Mouse (Mus musculus) liver, postnatal 0 days (tissue): ENCODE results near the gene Snx10. TPM values are rescaled to one million over a fixed set of nuclear protein-coding genes. Genes with fewer than 3 reads are reported as not detected.

Experiments used
- ATAC-seq: fragments of 200-750 bp; cut with Nextera tagmentation; 2 replicates; pipeline ENCODE4 v1.8.0; 2017; ENCODE audit warnings: mild to moderate bottlenecking, moderate library complexity
- DNase-seq: peaks from one replicate; pipeline ENCODE4 v3.0.0-alpha.2; 2016
- H3K27ac ChIP-seq: fragments of 300-500 bp; sonication (generic); 2 replicates; pipeline ENCODE4 v1.5.1; 2014; ENCODE audit warnings: antibody characterized with exemption, moderate library complexity, mild to moderate bottlenecking, low read depth
- H3K27me3 ChIP-seq: fragments of 300-500 bp; sonication (generic); 2 replicates; pipeline ENCODE4 v1.6.1; 2014; ENCODE audit warnings: low read length, control low read depth, mixed read lengths; ENCODE audit not compliant: insufficient read depth
- H3K36me3 ChIP-seq: fragments of 300-500 bp; sonication (generic); replicated peaks from 2 replicates; pipeline ENCODE4 v1.6.1; 2014; ENCODE audit warnings: mild to moderate bottlenecking, control low read depth, low read length, moderate library complexity, mixed read lengths; ENCODE audit not compliant: insufficient read depth
- H3K4me1 ChIP-seq: fragments of 300-500 bp; sonication (generic); 2 replicates; pipeline ENCODE4 v1.6.1; 2014; ENCODE audit warnings: antibody characterized with exemption, mild to moderate bottlenecking, control low read depth; ENCODE audit not compliant: insufficient read depth
- H3K4me2 ChIP-seq: fragments of 300-500 bp; sonication (generic); 2 replicates; pipeline ENCODE4 v1.6.1; 2014; ENCODE audit warnings: low read depth, mild to moderate bottlenecking, low read length, moderate library complexity, mixed read lengths
- H3K4me3 ChIP-seq: fragments of 300-500 bp; sonication (generic); 2 replicates; pipeline ENCODE4 v1.5.1; 2014; ENCODE audit warnings: low read depth, low read length
- H3K9ac ChIP-seq: fragments of 300-500 bp; sonication (generic); replicated peaks from 2 replicates; pipeline ENCODE4 v1.6.1; 2014; ENCODE audit warnings: mild to moderate bottlenecking, moderate library complexity
- H3K9me3 ChIP-seq: fragments of 300-500 bp; sonication (generic); 2 replicates; pipeline ENCODE4 v1.6.1; 2016; ENCODE audit warnings: mild to moderate bottlenecking, control low read depth, low read length, mixed read lengths
- CTCF ChIP-seq: sonication (generic); IDR thresholded peaks from 2 replicates; pipeline ENCODE4 v1.5.1; 2016; ENCODE audit warnings: antibody characterized with exemption, low read depth
- EP300 ChIP-seq: IDR thresholded peaks from 2 replicates; pipeline ENCODE4 v1.6.1; 2016; ENCODE audit warnings: antibody characterized with exemption, low read depth, mild to moderate bottlenecking
- WGBS: fragments of 180-500 bp; shearing (Covaris S2); extraction: QIAGEN DNeasy Blood & Tissue Kit; methylation state at CpG from one replicate; pipeline ENCODE4 v1.1.7; 2014; ENCODE audit not compliant: insufficient replicate concordance; 5-methylcytosine and 5-hydroxymethylcytosine counted together
- polyA plus RNA-seq: library from polyadenylated mRNA; unstranded; fragments of >200 nt; fragmentation: Nextera tagmentation; extraction: Ambion mirVana; gene quantifications from 2 replicates; pipeline ENCODE4 v1.2.1, GENCODE M21; 2015

Gene Snx10
- polyA plus RNA-seq, 1 experiment from 2014 or later, result 17.7 TPM

DNA sequence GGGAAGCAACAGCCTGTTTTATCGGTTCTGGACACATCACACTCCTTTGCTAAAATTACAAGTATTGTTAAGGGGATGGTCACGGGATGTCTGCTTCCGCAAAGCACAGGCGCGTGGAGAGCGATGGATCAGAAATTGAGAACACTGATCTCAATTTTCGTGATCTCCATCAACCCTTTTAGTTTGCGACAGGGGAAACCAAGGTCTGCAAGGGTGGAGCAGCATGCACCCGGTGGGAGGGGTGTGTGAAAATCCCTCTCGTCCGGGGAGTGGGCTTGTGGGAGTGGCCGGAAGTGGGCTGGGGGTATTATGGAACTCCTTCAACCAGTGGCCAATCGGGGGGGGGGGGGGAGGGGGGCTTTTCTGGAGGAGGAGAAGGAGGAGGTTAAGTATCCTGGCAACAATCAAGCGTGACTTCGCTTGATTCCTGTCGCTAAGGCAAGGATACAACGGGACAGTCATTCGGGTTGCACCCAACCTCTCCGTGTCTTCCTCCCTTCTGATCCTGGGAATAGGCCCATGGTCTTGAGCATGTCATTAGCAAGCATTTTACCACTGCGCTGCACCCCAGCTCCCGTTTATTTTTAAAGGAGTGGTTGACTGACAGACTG lies 725 bp downstream of the Snx10 start:
- DNase-seq, result peak; percentile 25
- peak overlapping the region; percentile 66 for H3K9ac ChIP-seq
- no peaks in the 10 kb centered on the region for H3K27me3 ChIP-seq
- ATAC-seq, result no peak; the same call in 1 of the 2 replicates
- peak overlapping the region; percentile 58 for H3K27ac ChIP-seq
- WGBS, result 2% methylated on average over 21 of the region's 21 CpGs
- TF ChIP-seq CTCF (no peak), EP300 (no peak)
- no peaks in the 10 kb centered on the region for H3K9me3 ChIP-seq
- peak overlapping the region; percentile 61 for H3K4me3 ChIP-seq
- H3K4me2 ChIP-seq, result peak overlapping the region; percentile 83
- H3K36me3 ChIP-seq, result no peaks in the 10 kb centered on the region
- peaks cover 8% of the 10 kb centered on the region; the same call in 1 of the 2 replicates for H3K4me1 ChIP-seq

DNA sequence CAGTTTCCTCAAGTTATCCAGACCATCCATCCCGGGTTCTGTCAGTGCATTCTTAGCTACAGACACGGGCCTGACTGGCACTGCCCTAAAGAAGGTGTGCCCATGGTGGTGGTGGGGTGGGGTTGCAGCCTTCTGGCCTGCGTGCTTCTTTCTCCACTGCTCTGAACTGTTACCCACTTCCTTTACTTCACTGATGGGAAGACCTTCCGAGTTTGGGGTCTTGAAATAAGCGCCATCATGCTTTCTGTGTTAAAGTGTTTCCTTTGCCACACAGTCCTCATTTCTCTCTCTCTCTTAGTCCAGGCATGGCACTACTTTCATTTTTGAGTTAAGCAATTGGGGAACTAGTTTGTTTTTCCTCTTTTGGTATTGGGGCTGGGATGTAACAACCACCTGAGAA lies 1.3 kb downstream of the Snx10 start:
- Histone ChIP-seq H3K9me3 (no peaks in the 10 kb centered on the region), H3K9ac (peak overlapping the region; percentile 66; the same call in 1 of the 2 replicates), H3K4me2 (peak overlapping the region; percentile 83), H3K4me1 (peaks cover 8% of the 10 kb centered on the region; the same call in 1 of the 2 replicates), H3K4me3 (peak overlapping the region; percentile 61), H3K27ac (peak overlapping the region; percentile 58), H3K36me3 (no peaks in the 10 kb centered on the region), H3K27me3 (no peaks in the 10 kb centered on the region)
- no peak; the same call in 1 of the 2 replicates for ATAC-seq
- DNase-seq, result no peak
- TF ChIP-seq EP300 (no peak), CTCF (no peak)
- 17% methylated on average over 5 of the region's 5 CpGs for WGBS

DNA sequence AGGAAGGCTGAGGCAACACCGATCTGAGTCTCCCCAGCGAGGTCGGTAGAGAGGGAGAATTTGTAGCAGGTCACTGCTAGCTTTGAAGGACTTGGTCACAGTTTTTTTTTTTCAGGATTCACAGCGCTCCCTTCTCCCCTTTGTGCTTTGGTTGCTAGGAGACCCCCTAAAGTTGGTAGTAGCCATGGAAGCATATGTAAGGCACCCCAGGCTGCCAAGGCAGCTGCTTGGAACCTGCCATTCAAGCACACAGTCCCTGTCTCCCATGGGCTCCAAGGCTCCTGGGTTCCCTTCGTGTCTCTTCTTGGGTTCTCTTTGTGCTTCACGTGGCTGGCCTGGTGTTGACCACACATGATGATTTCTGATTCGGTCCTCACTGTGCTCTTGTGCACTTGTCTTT lies 5.8 kb downstream of the Snx10 start:
- Histone ChIP-seq H3K27ac (0 out of 2 replicates have a peak overlapping the region, but pooled peaks have one; percentile 12), H3K4me3 (no peak overlapping the region), H3K9ac (no peak overlapping the region; the same call in 1 of the 2 replicates), H3K36me3 (no peaks in the 10 kb centered on the region), H3K27me3 (no peaks in the 10 kb centered on the region), H3K9me3 (no peaks in the 10 kb centered on the region), H3K4me2 (no peak overlapping the region), H3K4me1 (peaks cover 20% of the 10 kb centered on the region)
- no peak for ATAC-seq
- 71% methylated on average over 7 of the region's 7 CpGs for WGBS
- no peak for TF ChIP-seq CTCF
- no peak for TF ChIP-seq EP300
- DNase-seq, result no peak

DNA sequence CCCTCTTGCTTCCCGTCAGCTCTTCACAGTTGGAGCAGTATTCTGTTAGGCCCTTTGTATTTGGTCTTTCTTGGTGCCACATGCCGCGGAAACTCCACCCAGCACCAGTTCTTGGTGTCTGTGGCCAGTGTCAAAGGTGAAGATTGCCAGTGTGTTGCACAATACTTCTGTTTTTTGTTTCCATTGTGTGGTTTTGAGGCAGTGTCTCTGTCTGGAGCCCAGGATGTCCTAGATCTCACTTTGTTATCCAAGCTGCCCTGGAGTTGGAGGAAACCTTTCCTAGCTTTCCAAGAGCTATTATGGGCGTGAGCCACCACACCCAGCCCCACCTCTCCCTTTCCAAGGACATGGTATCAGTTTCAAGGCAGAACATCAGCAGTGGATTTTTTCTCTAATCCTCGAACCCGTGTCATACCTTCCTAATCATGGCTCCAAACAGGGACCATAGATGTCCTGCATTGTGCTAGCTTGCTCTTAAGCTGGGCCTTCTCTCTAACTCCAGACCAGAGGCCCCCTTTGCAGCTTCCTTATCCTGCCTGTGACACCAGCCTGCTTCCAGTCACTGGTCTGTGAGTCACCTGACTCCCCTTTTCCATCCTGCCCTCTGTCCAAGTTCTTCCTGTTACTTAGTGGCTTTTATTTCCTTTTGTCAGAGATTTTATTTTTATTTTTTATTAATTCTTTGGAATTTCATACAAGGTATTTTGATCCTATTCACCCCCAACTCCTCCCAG lies 9.9 kb downstream of the Snx10 start:
- H3K27ac ChIP-seq, result peak overlapping the region; percentile 51
- TF ChIP-seq EP300, result 0 out of 2 replicates have a peak, but pooled peaks have one; percentile 16
- no peak for TF ChIP-seq CTCF

DNA sequence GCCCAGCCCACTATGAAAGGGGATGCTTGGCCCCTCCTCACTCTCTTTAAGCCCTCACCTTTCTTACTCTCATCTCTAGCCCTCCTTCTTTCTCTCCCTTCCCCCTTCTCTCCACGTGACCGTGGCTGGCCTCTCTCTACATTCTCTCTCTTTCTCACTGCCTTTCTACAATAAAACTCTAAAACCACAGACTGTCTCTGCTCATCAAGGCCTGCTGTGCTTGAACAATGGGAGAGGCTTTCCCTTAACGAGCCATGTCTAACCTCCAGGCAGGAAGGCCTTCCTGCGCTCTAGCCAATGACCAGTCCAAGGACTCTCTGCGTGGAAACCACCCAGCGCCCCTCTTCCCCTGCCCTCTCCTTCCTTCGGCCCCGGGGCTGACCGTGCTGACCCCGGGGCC lies 11.9 kb downstream of the Snx10 start:
- Histone ChIP-seq H3K27me3 (no peaks in the 10 kb centered on the region), H3K27ac (no peak overlapping the region), H3K9ac (no peak overlapping the region), H3K4me3 (no peak overlapping the region), H3K4me1 (peaks cover 18% of the 10 kb centered on the region), H3K36me3 (no peaks in the 10 kb centered on the region), H3K9me3 (no peaks in the 10 kb centered on the region), H3K4me2 (no peak overlapping the region)
- no peak for DNase-seq
- ATAC-seq, result no peak
- 86% methylated on average over 10 of the region's 10 CpGs for WGBS
- TF ChIP-seq EP300, result no peak
- TF ChIP-seq CTCF, result no peak

More for the DNA sequence above, 9.9 kb downstream of the Snx10 start:
- H3K4me3 ChIP-seq, result no peak overlapping the region
- H3K36me3 ChIP-seq, result no peaks in the 10 kb centered on the region
- no peaks in the 10 kb centered on the region for H3K27me3 ChIP-seq
- H3K4me1 ChIP-seq, result peaks cover 12% of the 10 kb centered on the region
- H3K9ac ChIP-seq, result no peak overlapping the region
- no peaks in the 10 kb centered on the region for H3K9me3 ChIP-seq
- DNase-seq (peak; percentile 46), ATAC-seq (peak; percentile 71)
- no peak overlapping the region; the same call in 1 of the 2 replicates for H3K4me2 ChIP-seq
- WGBS, result 41% methylated on average over 6 of the region's 6 CpGs

DNA sequence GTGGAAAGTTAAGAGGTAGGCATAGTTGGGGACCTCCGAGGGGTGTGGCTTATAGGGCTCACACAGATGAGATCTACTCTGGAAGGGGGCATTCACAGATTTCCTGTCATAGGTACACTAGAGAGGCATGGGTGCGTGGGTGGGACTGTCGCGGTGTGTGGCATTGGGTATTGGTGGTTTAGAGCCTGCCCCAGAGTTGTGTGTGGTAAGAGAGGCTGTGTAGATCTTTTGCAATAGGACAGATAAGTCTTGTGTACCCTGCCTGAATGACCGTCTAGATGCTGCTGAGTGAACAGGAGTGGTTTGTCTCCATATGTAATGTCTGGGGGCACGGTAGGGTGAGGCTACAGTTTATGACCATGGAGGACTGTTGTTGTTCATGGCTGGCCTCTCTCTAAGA lies 16.8 kb downstream of the Snx10 start:
- DNase-seq, result peak; percentile 40
- Histone ChIP-seq H3K4me3 (no peak overlapping the region), H3K9me3 (no peaks in the 10 kb centered on the region), H3K27ac (peak overlapping the region; percentile 84), H3K27me3 (no peaks in the 10 kb centered on the region), H3K9ac (no peak overlapping the region), H3K4me1 (peaks cover 17% of the 10 kb centered on the region), H3K4me2 (peak overlapping the region; percentile 34; the same call in 1 of the 2 replicates), H3K36me3 (no peaks in the 10 kb centered on the region)
- no peak; the same call in 1 of the 2 replicates for TF ChIP-seq EP300
- no peak for TF ChIP-seq CTCF
- ATAC-seq, result peak; percentile 77
- WGBS, result 53% methylated on average over 6 of the region's 6 CpGs
